Mouse (Mus musculus) macrophage (primary cell): ENCODE results near the gene Rnasel. TPM values are rescaled to one million over a fixed set of nuclear protein-coding genes. Genes with fewer than 3 reads are reported as not detected.

Experiments
- H3K27ac ChIP-seq: fragments of 350-480 bp; formaldehyde crosslinking; 2 replicates; pipeline ENCODE4 v1.9.0; 2021
- H3K36me3 ChIP-seq: fragments of 350-480 bp; formaldehyde crosslinking; 2 replicates; pipeline ENCODE4 v1.9.0; 2021; ENCODE audit errors: inconsistent target
- H3K4me3 ChIP-seq: fragments of 350-480 bp; formaldehyde crosslinking; 2 replicates; pipeline ENCODE4 v1.9.0; 2021; ENCODE audit errors: inconsistent target
- H3K79me2 ChIP-seq: fragments of 350-480 bp; formaldehyde crosslinking; 2 replicates; pipeline ENCODE4 v1.9.0; 2021; ENCODE audit errors: inconsistent target
- WGBS: methylation state at CpG from one replicate; pipeline ENCODE4 v1.1.7; 2026; ENCODE audit warnings: inconsistent platforms; ENCODE audit not compliant: missing documents; 5-methylcytosine and 5-hydroxymethylcytosine counted together
- polyA plus RNA-seq: library from polyadenylated mRNA; stranded (reverse); fragments of 250-400 nt; gene quantifications from 3 replicates; pipeline ENCODE4 v1.2.4, GENCODE M21; 2018; ENCODE audit warnings: inconsistent platforms

Gene Rnasel
- polyA plus RNA-seq, 1 experiment from 2014 or later: 147 TPM

DNA sequence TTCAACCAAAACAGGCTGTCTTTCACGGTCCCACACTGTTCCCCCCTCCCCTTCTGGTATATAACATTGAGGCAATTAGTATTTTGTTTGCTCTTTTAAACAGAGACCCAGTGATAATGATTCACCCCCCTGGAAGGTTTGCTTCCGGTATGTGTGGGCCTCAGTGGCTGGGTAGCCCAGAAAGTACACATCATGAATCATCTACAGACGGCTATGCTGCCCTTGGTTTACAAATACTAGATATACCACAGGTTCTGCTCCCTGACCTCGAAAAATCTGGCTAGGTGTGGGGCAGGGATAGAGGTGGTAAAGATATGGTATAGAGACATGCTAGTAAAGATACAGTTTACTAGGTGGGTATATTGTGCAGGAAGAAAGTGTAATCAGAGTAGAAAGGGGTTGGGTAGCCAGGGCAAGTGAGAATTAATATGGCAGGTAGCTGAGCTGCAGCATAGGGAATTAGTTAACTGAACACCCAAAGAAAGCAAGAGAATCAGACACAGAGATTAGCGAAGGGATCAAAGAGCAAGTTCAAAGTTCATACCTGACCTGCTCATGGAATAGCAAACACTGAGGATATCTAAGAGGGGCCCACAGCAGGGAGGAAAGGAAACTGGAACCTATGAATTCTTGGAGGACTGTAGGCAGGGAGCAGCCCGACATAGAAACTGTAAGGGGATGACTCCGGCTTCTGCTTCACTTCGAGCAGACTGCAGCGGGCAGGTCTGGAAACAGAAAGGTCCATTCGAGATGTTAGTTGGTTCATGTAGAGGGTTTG, 21.0 kb downstream of the Rnasel start:
- H3K27ac ChIP-seq: no peak overlapping the region

DNA sequence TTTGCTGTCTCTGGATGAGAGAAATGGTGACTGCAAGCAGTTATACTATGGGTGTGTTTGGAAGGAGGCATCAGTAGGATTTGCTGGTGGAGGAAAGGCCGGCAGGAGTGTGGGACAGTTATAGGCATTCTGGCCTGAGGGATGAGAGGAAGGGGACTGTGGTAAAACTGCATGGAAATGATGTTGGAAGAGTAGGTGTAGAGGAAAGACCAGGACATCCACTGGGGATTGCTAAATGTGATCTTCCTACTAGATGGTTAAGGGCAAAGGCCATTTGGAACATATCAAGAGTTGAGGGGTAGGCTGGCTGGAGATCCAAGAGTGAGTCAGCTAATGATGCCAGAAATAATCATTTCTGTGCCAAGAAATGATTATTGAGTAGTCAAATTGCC, 21.5 kb downstream of the Rnasel start:
- H3K36me3 ChIP-seq: no peaks in the 10 kb centered on the region
- no peaks in the 10 kb centered on the region for H3K79me2 ChIP-seq
- WGBS: 100% methylated on average over 1 of the region's 1 CpGs
- H3K4me3 ChIP-seq: no peak overlapping the region
- H3K27ac ChIP-seq: no peak overlapping the region

More for the DNA sequence above, 21.0 kb downstream of the Rnasel start:
- Histone ChIP-seq H3K36me3 (no peaks in the 10 kb centered on the region), H3K4me3 (no peak overlapping the region), H3K79me2 (no peaks in the 10 kb centered on the region)
- WGBS: 94% methylated on average over 10 of the region's 10 CpGs

DNA sequence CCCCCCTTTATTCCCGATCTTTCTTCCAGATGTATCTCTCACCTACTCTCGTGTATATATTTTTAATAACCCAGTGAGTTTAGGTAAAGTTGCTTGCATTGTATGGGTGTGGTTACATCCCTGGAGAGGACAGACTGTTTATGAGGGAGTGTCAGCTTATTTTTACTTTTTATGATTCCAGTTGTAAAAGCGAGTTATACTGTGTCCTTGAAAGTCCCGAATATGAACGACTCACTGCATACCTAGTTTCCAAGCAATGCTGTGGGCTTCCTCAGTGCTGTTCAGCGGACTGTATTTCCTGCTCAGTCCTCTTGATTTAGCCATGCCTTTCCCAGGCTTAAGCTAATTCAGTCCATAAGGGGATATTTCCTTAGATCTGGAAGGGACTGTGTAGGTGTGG, 25.9 kb downstream of the Rnasel start:
- Histone ChIP-seq H3K4me3 (no peak overlapping the region), H3K79me2 (no peaks in the 10 kb centered on the region), H3K27ac (no peak overlapping the region), H3K36me3 (no peaks in the 10 kb centered on the region)
- WGBS: 93% methylated on average over 6 of the region's 6 CpGs

DNA sequence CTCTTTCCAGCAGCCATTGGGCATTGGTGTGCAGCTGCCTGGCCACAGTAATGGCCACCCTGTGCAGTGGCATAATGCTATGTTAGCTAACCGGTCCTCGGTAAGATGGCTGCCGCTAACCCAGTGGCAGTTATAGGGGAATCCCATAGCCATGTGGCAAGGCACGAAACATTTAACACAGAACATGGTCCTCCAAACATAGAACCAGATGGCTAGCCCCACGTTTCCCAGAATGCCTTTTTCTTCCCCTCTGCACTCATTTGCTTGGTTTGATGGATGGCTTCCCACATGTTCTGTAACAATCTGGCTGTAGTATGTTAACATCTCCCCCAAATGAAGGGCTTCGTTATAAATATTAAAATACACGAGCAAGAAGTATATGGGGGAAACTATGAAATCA, 27.0 kb downstream of the Rnasel start:
- Histone ChIP-seq H3K79me2 (no peaks in the 10 kb centered on the region), H3K36me3 (no peaks in the 10 kb centered on the region), H3K4me3 (no peak overlapping the region), H3K27ac (no peak overlapping the region)
- WGBS: 89% methylated on average over 7 of the region's 7 CpGs

- H3K79me2 ChIP-seq: no peaks in the 10 kb centered on the region
- H3K36me3 ChIP-seq: no peaks in the 10 kb centered on the region
- no peak overlapping the region for H3K27ac ChIP-seq
- 75% methylated on average over 10 of the region's 10 CpGs for WGBS
- H3K4me3 ChIP-seq: no peak overlapping the region
These were observed 29.0 kb downstream of the Rnasel start for GRCm38 (mm10) chr1:153778205-153778604.

- Histone ChIP-seq H3K4me3 (no peak overlapping the region), H3K36me3 (no peaks in the 10 kb centered on the region), H3K79me2 (no peaks in the 10 kb centered on the region), H3K27ac (no peak overlapping the region)
- 94% methylated on average over 1 of the region's 1 CpGs for WGBS
These were observed 34.1 kb downstream of the Rnasel start for GRCm38 (mm10) chr1:153783339-153783738.

DNA sequence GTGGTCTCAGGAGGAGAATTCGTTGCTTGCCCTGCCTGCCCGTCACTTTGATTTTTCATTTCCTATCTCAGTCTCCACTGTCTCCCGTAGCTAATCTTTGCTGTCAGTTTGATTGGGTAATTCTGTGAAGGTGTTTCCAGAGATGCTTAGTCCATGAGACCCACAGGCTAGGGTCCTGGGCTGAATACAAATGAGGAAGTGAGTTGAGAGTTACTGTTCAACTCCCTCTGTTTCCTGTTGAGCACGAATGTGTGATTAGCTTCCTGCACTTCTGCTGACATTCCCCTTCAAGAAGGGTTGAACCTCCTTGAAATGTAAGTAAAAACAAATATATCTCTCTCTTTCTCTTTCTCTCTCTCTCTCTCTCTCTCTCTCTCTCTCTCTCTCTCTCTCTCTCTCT, 36.4 kb downstream of the Rnasel start:
- Histone ChIP-seq H3K79me2 (no peaks in the 10 kb centered on the region), H3K27ac (peak overlapping the region; percentile 76), H3K36me3 (no peaks in the 10 kb centered on the region), H3K4me3 (no peak overlapping the region; the same call in 1 of the 2 replicates)
- WGBS: 30% methylated on average over 3 of the region's 4 CpGs

- 8% methylated on average over 2 of the region's 2 CpGs for WGBS
- H3K79me2 ChIP-seq: no peaks in the 10 kb centered on the region
- H3K27ac ChIP-seq: peak overlapping the region; percentile 54
- no peak overlapping the region for H3K4me3 ChIP-seq
- H3K36me3 ChIP-seq: no peaks in the 10 kb centered on the region
These were observed 41.5 kb downstream of the Rnasel start for GRCm38 (mm10) chr1:153790708-153791107.

DNA sequence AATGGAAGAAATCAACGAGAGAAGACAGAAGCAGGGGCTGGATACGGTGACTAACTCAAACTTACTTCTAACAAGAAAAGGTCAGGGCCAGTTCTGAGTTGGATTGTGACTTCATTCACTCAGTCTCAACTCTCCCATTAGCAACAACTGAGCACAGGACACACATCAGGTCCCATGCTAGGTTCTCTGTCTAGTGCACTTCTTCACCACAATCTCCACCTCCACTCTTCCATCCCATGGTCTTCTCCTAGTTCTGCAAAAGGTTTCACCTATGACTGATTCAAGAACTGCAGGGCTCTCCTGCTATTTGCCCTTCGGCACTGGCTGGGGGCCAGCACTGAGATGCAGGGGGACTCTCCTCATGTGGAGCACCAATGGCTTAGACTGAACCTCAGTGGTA, 45.0 kb downstream of the Rnasel start:
- Histone ChIP-seq H3K4me3 (no peak overlapping the region), H3K36me3 (no peaks in the 10 kb centered on the region), H3K27ac (no peak overlapping the region), H3K79me2 (no peaks in the 10 kb centered on the region)
- 72% methylated on average over 3 of the region's 3 CpGs for WGBS

DNA sequence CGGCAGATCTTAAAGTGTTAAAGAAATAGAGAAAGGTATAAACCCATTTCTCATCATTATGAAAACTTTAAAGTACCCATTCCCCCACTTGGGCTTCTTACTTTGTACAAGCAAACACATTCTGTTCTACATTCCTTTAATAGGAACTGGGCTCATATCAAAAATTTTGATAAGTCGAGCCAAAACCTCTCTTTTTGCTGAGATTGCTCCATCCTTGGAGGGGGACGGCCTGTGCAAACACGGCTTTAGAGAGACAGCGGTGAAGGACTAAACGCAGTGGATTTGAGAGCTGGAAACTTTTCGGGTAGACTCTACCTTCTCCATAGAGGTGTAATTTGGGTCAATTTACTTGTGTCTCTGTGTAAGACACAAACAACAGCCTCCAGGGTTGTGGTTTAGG, 53.5 kb downstream of the Rnasel start:
- H3K36me3 ChIP-seq: no peaks in the 10 kb centered on the region
- 17% methylated on average over 7 of the region's 7 CpGs for WGBS
- peak overlapping the region; percentile 99 for H3K27ac ChIP-seq
- H3K4me3 ChIP-seq: no peak overlapping the region
- no peaks in the 10 kb centered on the region for H3K79me2 ChIP-seq

GRCm38 (mm10) chr1:153803530-153803929, 54.3 kb downstream of the Rnasel start:
- no peaks in the 10 kb centered on the region for H3K36me3 ChIP-seq

DNA sequence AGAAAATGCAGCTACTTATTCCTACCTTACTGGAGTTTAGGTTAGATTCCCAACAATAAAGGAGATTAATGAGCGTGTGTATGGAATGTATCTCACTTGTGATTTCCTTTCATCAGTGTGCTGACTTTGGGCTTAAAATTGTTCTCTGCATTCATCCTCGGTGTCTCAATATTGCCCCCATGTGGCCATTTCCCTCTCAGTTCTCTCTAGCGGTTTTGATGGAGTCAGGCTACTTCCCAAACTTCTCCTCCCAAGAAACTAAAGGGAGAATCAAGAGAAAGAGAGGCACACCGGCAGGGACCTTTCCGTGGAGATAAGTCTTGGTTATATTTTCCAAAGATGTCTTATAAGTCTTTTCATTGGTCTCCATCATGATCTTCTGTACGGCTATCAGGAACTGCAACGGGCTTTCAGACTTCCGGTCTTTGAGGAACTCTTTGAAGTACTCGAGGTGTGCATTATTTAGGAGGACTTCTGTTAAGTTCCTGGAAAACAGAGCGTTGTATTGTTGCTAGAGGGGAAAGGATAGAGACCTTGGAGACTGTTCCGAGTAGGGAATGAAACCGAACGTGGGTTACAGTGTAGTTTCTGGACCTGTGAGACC, 58.3 kb downstream of the Rnasel start:
- no peaks in the 10 kb centered on the region for H3K79me2 ChIP-seq
- H3K27ac ChIP-seq: 0 out of 2 replicates have a peak overlapping the region, but pooled peaks have one; percentile 1
- peak overlapping the region; percentile 5; the same call in 1 of the 2 replicates for H3K4me3 ChIP-seq
- 13% methylated on average over 13 of the region's 13 CpGs for WGBS
- no peaks in the 10 kb centered on the region for H3K36me3 ChIP-seq

More at GRCm38 (mm10) chr1:153803530-153803929, 54.3 kb downstream of the Rnasel start:
- Histone ChIP-seq H3K27ac (peak overlapping the region; percentile 99), H3K4me3 (no peak overlapping the region), H3K79me2 (no peaks in the 10 kb centered on the region)
- 9% methylated on average over 8 of the region's 8 CpGs for WGBS

Other genes starting within 250 kb of the Rnasel start
- 30.0 to 56.0 TPM (median 46.8 TPM) in 3 replicates for gene Npl, start 199.4 kb upstream of the Rnasel start, polyA plus RNA-seq
- gene Rgs8, start 96.4 kb upstream of the Rnasel start, polyA plus RNA-seq: not detected in 3 replicates
- gene Rgs16, start 9.1 kb upstream of the Rnasel start, polyA plus RNA-seq: 0.11 to 1.2 TPM (median 0.14 TPM) in 3 replicates
- 1.6 to 4.4 TPM (median 2.3 TPM) in 3 replicates for gene Rgsl1, start 94.7 kb downstream of the Rnasel start, polyA plus RNA-seq
- gene Teddm1b, start 124.9 kb downstream of the Rnasel start, polyA plus RNA-seq: not detected in 3 replicates
- gene Teddm1a, start 142.3 kb downstream of the Rnasel start, polyA plus RNA-seq: not detected in 3 replicates
- 160 to 381 TPM (median 220 TPM) in 3 replicates for gene Glul, start 150.5 kb downstream of the Rnasel start, polyA plus RNA-seq
- gene Teddm2, start 150.8 kb downstream of the Rnasel start, polyA plus RNA-seq: 0.06 to 0.15 TPM (median 0.07 TPM) in 3 replicates